Mouse (Mus musculus): ENCODE results near the gene Chd5.

Gene Chd5

GRCm38 (mm10) chr4:152338419-152339292, at the start of gene Chd5:
Chd5 (plus strand) TSS chr4:152338651.
- no peak for DNase-seq (ENCODE audit: low read depth, low spot score)

GRCm38 (mm10) chr4:152290385-152290784, 48.1 kb upstream of the Chd5 start:
- no peak for DNase-seq (ENCODE audit: low read depth, low spot score)

- no peak for DNase-seq (ENCODE audit: low read depth, low spot score)
These were observed 47.5 kb upstream of the Chd5 start for GRCm38 (mm10) chr4:152290991-152291390.

- no peak for DNase-seq (ENCODE audit: low read depth, low spot score)
These were observed 46.9 kb upstream of the Chd5 start, which contains the start of gene Hes3 for GRCm38 (mm10) chr4:152291562-152291961. Hes3 (minus strand) TSS chr4:152291662.

GRCm38 (mm10) chr4:152292102-152292765, 46.2 kb upstream of the Chd5 start:
- no peak for DNase-seq (ENCODE audit: low read depth, low spot score)

GRCm38 (mm10) chr4:152294188-152294929, 44.1 kb upstream of the Chd5 start:
- no peak for DNase-seq (ENCODE audit: low read depth, low spot score)

- DNase-seq (ENCODE audit: low read depth, low spot score), result no peak
These were observed 42.5 kb upstream of the Chd5 start for GRCm38 (mm10) chr4:152295916-152296315.

GRCm38 (mm10) chr4:152296371-152296770, 42.1 kb upstream of the Chd5 start:
- no peak for DNase-seq (ENCODE audit: low read depth, low spot score)

- peak; percentile 98 for DNase-seq (ENCODE audit: low read depth, low spot score)
These were observed 41.3 kb upstream of the Chd5 start, which contains the start of gene Icmt for GRCm38 (mm10) chr4:152296874-152297861. Icmt (plus strand) TSS chr4:152297227.

- no peak for DNase-seq (ENCODE audit: low read depth, low spot score)
These were observed 39.6 kb upstream of the Chd5 start for GRCm38 (mm10) chr4:152298836-152299235.

- DNase-seq (ENCODE audit: low read depth, low spot score), result no peak
These were observed 38.1 kb upstream of the Chd5 start for GRCm38 (mm10) chr4:152300375-152300774.

GRCm38 (mm10) chr4:152302012-152302411, 36.4 kb upstream of the Chd5 start:
- no peak for DNase-seq (ENCODE audit: low read depth, low spot score)

GRCm38 (mm10) chr4:152303172-152303571, 35.3 kb upstream of the Chd5 start:
- DNase-seq (ENCODE audit: low read depth, low spot score), result no peak

GRCm38 (mm10) chr4:152304685-152305084, 33.8 kb upstream of the Chd5 start:
- DNase-seq (ENCODE audit: low read depth, low spot score), result no peak

GRCm38 (mm10) chr4:152305991-152306390, 32.5 kb upstream of the Chd5 start:
- no peak for DNase-seq (ENCODE audit: low read depth, low spot score)

- no peak for DNase-seq (ENCODE audit: low read depth, low spot score)
These were observed 30.9 kb upstream of the Chd5 start for GRCm38 (mm10) chr4:152307542-152307941.

GRCm38 (mm10) chr4:152312186-152312585, 26.3 kb upstream of the Chd5 start:
- DNase-seq (ENCODE audit: low read depth, low spot score), result no peak

- DNase-seq (ENCODE audit: low read depth, low spot score), result no peak
These were observed 25.2 kb upstream of the Chd5 start for GRCm38 (mm10) chr4:152313211-152313632.

- DNase-seq (ENCODE audit: low read depth, low spot score), result no peak
These were observed 24.5 kb upstream of the Chd5 start for GRCm38 (mm10) chr4:152313934-152314333.

GRCm38 (mm10) chr4:152315498-152316213, 22.8 kb upstream of the Chd5 start:
- no peak for DNase-seq (ENCODE audit: low read depth, low spot score)
